Mouse (Mus musculus) urinary bladder, postnatal 25 days (tissue): ENCODE measurements at regions not wholly inside any gene's neighbourhood (a gene's known extent, or its start where the extent isn't known, plus 50 kb on each side); places are given as distances from the start of the nearest gene placed in this dataset.
A peak's percentile ranks its signal among the peaks of the same experiment; 100 is the strongest.

Experiments
- DNase-seq: peaks from one replicate; pipeline ENCODE4 v3.0.0; 2022; ENCODE audit warnings: low spot score

GRCm38 (mm10) chr7:83031101-83031500 is 164.0 kb downstream of the Mex3b start:
- DNase-seq = no peak

GRCm38 (mm10) chr7:83032025-83032424 is 164.9 kb downstream of the Mex3b start:
- DNase-seq = no peak

- DNase-seq = no peak
These were observed 165.8 kb downstream of the Mex3b start for GRCm38 (mm10) chr7:83032924-83033323.

GRCm38 (mm10) chr7:83035190-83035589 is 168.1 kb downstream of the Mex3b start:
- no peak for DNase-seq

GRCm38 (mm10) chr7:83036397-83036796 is 169.3 kb downstream of the Mex3b start:
- DNase-seq = peak; percentile 5

GRCm38 (mm10) chr7:83037100-83037499 is 170.0 kb downstream of the Mex3b start:
- no peak for DNase-seq

GRCm38 (mm10) chr7:83037714-83038113 is 170.6 kb downstream of the Mex3b start:
- DNase-seq = no peak

- DNase-seq = no peak
These were observed 176.6 kb downstream of the Mex3b start for GRCm38 (mm10) chr7:83043746-83044145.

- no peak for DNase-seq
These were observed 178.1 kb downstream of the Mex3b start for GRCm38 (mm10) chr7:83045266-83045665.

GRCm38 (mm10) chr7:83050011-83050410 is 182.9 kb downstream of the Mex3b start:
- DNase-seq = no peak

- no peak for DNase-seq
These were observed 183.8 kb downstream of the Mex3b start for GRCm38 (mm10) chr7:83050833-83051497.

- DNase-seq = no peak
These were observed 189.2 kb downstream of the Mex3b start for GRCm38 (mm10) chr7:83056101-83056935.

- DNase-seq = no peak
These were observed 193.2 kb downstream of the Mex3b start for GRCm38 (mm10) chr7:83060318-83060717.

GRCm38 (mm10) chr7:83060733-83061132 is 193.6 kb downstream of the Mex3b start:
- no peak for DNase-seq

GRCm38 (mm10) chr7:83061197-83061893 is 194.2 kb downstream of the Mex3b start:
- no peak for DNase-seq

- DNase-seq = no peak
These were observed 194.9 kb downstream of the Mex3b start for GRCm38 (mm10) chr7:83061894-83062477.

- DNase-seq = no peak
These were observed 196.4 kb downstream of the Mex3b start for GRCm38 (mm10) chr7:83063559-83063958.

- DNase-seq = no peak
These were observed 198.2 kb downstream of the Mex3b start for GRCm38 (mm10) chr7:83065341-83065740.

GRCm38 (mm10) chr7:83074399-83074970 is 207.4 kb downstream of the Mex3b start:
- no peak for DNase-seq

GRCm38 (mm10) chr7:83075159-83075952 is 208.2 kb downstream of the Mex3b start:
- no peak for DNase-seq
